Mouse (Mus musculus) embryonic facial prominence, embryonic 10.5 days (tissue): ENCODE measurements around the gene Trp53i11. TPM values are rescaled to one million over a fixed set of nuclear protein-coding genes. Genes with fewer than 3 reads are reported as not detected.
A peak's percentile ranks its signal among the peaks of the same experiment; 100 is the strongest.

Experiments
- DNase-seq: peaks from one replicate; pipeline ENCODE4 v3.0.0-alpha.2; 2017; ENCODE audit warnings: low spot score
- H3K27ac ChIP-seq: fragments of 300-500 bp; sonication (generic); replicated peaks from 2 replicates; pipeline ENCODE4 v1.5.1; 2016; ENCODE audit warnings: mild to moderate bottlenecking
- H3K27me3 ChIP-seq: fragments of 300-500 bp; sonication (generic); replicated peaks from 2 replicates; pipeline ENCODE4 v1.6.1; 2016; ENCODE audit warnings: low read depth, mild to moderate bottlenecking; ENCODE audit not compliant: poor library complexity, severe bottlenecking
- H3K36me3 ChIP-seq: fragments of 300-500 bp; sonication (generic); replicated peaks from 2 replicates; pipeline ENCODE4 v1.6.1; 2016; ENCODE audit warnings: mild to moderate bottlenecking, moderate library complexity
- H3K4me1 ChIP-seq: fragments of 300-500 bp; sonication (generic); 2 replicates; pipeline ENCODE4 v1.6.1; 2016
- H3K4me3 ChIP-seq: fragments of 300-500 bp; sonication (generic); 2 replicates; pipeline ENCODE4 v1.5.1; 2016; ENCODE audit warnings: mild to moderate bottlenecking, moderate library complexity
- H3K9me3 ChIP-seq: fragments of 300-500 bp; sonication (generic); 2 replicates; pipeline ENCODE4 v1.6.1; 2016; ENCODE audit warnings: mild to moderate bottlenecking
- WGBS: fragments of 180-500 bp; shearing (Covaris S2); methylation state at CpG from one replicate; pipeline ENCODE4 v1.1.7; 2016; 5-methylcytosine and 5-hydroxymethylcytosine counted together
- polyA plus RNA-seq: library from polyadenylated mRNA; unstranded; fragments of >200 nt; fragmentation: Nextera tagmentation; extraction: Ambion mirVana; gene quantifications from 2 replicates; pipeline ENCODE4 v1.2.1, GENCODE M21; 2016

Gene Trp53i11
- polyA plus RNA-seq, 1 experiment from 2014 or later = 72.5 TPM

GRCm38 (mm10) chr2:93206126-93206525 is 18.8 kb downstream of the Trp53i11 start:
- DNase-seq = no peak
- no peaks in the 10 kb centered on the region for H3K27me3 ChIP-seq
- H3K9me3 ChIP-seq = no peaks in the 10 kb centered on the region
- H3K4me3 ChIP-seq = no peak overlapping the region
- peaks cover 55% of the 10 kb centered on the region for H3K36me3 ChIP-seq
- WGBS = 81% methylated on average over 1 of the region's 1 CpGs
- H3K27ac ChIP-seq = no peak overlapping the region
- H3K4me1 ChIP-seq = peaks cover 26% of the 10 kb centered on the region

GRCm38 (mm10) chr2:93212386-93212785 is 25.0 kb downstream of the Trp53i11 start:
- H3K4me3 ChIP-seq = no peak overlapping the region
- no peak overlapping the region for H3K27ac ChIP-seq
- no peaks in the 10 kb centered on the region for H3K9me3 ChIP-seq
- H3K27me3 ChIP-seq = peaks cover 8% of the 10 kb centered on the region; the same call in 1 of the 2 replicates
- H3K36me3 ChIP-seq = peaks cover 48% of the 10 kb centered on the region
- H3K4me1 ChIP-seq = peaks cover 24% of the 10 kb centered on the region
- DNase-seq = no peak
- 82% methylated on average over 2 of the region's 2 CpGs for WGBS

- Histone ChIP-seq H3K4me3 (no peak overlapping the region), H3K4me1 (peaks cover 28% of the 10 kb centered on the region), H3K27ac (no peak overlapping the region), H3K9me3 (no peaks in the 10 kb centered on the region), H3K36me3 (peaks cover 45% of the 10 kb centered on the region), H3K27me3 (peaks cover 8% of the 10 kb centered on the region; the same call in 1 of the 2 replicates)
- WGBS = 94% methylated on average over 2 of the region's 2 CpGs
- DNase-seq = no peak
Observed at GRCm38 (mm10) chr2:93212865-93213264, 25.5 kb downstream of the Trp53i11 start.

GRCm38 (mm10) chr2:93214192-93214591 is 26.8 kb downstream of the Trp53i11 start:
- WGBS = 83% methylated on average over 1 of the region's 1 CpGs
- no peak for DNase-seq
- Histone ChIP-seq H3K27me3 (peaks cover 16% of the 10 kb centered on the region; the same call in 1 of the 2 replicates), H3K9me3 (no peaks in the 10 kb centered on the region), H3K36me3 (peaks cover 35% of the 10 kb centered on the region), H3K27ac (peak overlapping the region; percentile 31), H3K4me3 (no peak overlapping the region), H3K4me1 (peaks cover 36% of the 10 kb centered on the region)

- DNase-seq = no peak
- Histone ChIP-seq H3K9me3 (no peaks in the 10 kb centered on the region), H3K4me3 (no peak overlapping the region), H3K4me1 (peaks cover 45% of the 10 kb centered on the region), H3K27me3 (peaks cover 16% of the 10 kb centered on the region; the same call in 1 of the 2 replicates), H3K36me3 (peaks cover 30% of the 10 kb centered on the region), H3K27ac (0 out of 2 replicates have a peak overlapping the region, but pooled peaks have one; percentile 1)
- 76% methylated on average over 10 of the region's 10 CpGs for WGBS
Observed at GRCm38 (mm10) chr2:93215790-93216189, 28.4 kb downstream of the Trp53i11 start.

- Histone ChIP-seq H3K36me3 (peaks cover 29% of the 10 kb centered on the region), H3K4me3 (no peak overlapping the region), H3K27me3 (peaks cover 16% of the 10 kb centered on the region; the same call in 1 of the 2 replicates), H3K4me1 (peaks cover 46% of the 10 kb centered on the region), H3K27ac (peak overlapping the region; percentile 71; the same call in 1 of the 2 replicates), H3K9me3 (no peaks in the 10 kb centered on the region)
- WGBS = 11% methylated on average over 7 of the region's 7 CpGs
- peak; percentile 91 for DNase-seq
Observed at GRCm38 (mm10) chr2:93217015-93217414, 29.7 kb downstream of the Trp53i11 start.

- peaks cover 46% of the 10 kb centered on the region for H3K4me1 ChIP-seq
- no peak overlapping the region for H3K4me3 ChIP-seq
- no peaks in the 10 kb centered on the region for H3K9me3 ChIP-seq
- 0 out of 2 replicates have a peak overlapping the region, but pooled peaks have one; percentile 3 for H3K27ac ChIP-seq
- peaks cover 21% of the 10 kb centered on the region; the same call in 1 of the 2 replicates for H3K36me3 ChIP-seq
- WGBS = 90% methylated on average over 7 of the region's 7 CpGs
- H3K27me3 ChIP-seq = peaks cover 16% of the 10 kb centered on the region; the same call in 1 of the 2 replicates
- DNase-seq = no peak
Observed at GRCm38 (mm10) chr2:93218353-93218990, 31.1 kb downstream of the Trp53i11 start.

- WGBS = 94% methylated on average over 3 of the region's 3 CpGs
- Histone ChIP-seq H3K4me1 (peaks cover 39% of the 10 kb centered on the region), H3K27ac (no peak overlapping the region), H3K27me3 (peaks cover 16% of the 10 kb centered on the region; the same call in 1 of the 2 replicates), H3K4me3 (no peak overlapping the region), H3K36me3 (peaks cover 21% of the 10 kb centered on the region; the same call in 1 of the 2 replicates), H3K9me3 (no peaks in the 10 kb centered on the region)
- DNase-seq = no peak
Observed at GRCm38 (mm10) chr2:93219576-93219975, 32.2 kb downstream of the Trp53i11 start.

- H3K9me3 ChIP-seq = no peaks in the 10 kb centered on the region
- WGBS = 65% methylated on average over 5 of the region's 5 CpGs
- peaks cover 16% of the 10 kb centered on the region; the same call in 1 of the 2 replicates for H3K27me3 ChIP-seq
- H3K4me3 ChIP-seq = no peak overlapping the region
- peaks cover 21% of the 10 kb centered on the region; the same call in 1 of the 2 replicates for H3K36me3 ChIP-seq
- no peak for DNase-seq
- peaks cover 36% of the 10 kb centered on the region for H3K4me1 ChIP-seq
- peak overlapping the region; percentile 10; the same call in 1 of the 2 replicates for H3K27ac ChIP-seq
Observed at GRCm38 (mm10) chr2:93220447-93220846, 33.1 kb downstream of the Trp53i11 start.

GRCm38 (mm10) chr2:93223463-93223862 is 36.1 kb downstream of the Trp53i11 start:
- Histone ChIP-seq H3K9me3 (no peaks in the 10 kb centered on the region), H3K27ac (no peak overlapping the region), H3K36me3 (peaks cover 21% of the 10 kb centered on the region; the same call in 1 of the 2 replicates), H3K4me3 (no peak overlapping the region), H3K4me1 (peaks cover 35% of the 10 kb centered on the region), H3K27me3 (peaks cover 3% of the 10 kb centered on the region; the same call in 1 of the 2 replicates)
- 79% methylated on average over 6 of the region's 6 CpGs for WGBS
- DNase-seq = no peak

- peak overlapping the region; percentile 32; the same call in 1 of the 2 replicates for H3K4me3 ChIP-seq
- H3K9me3 ChIP-seq = no peaks in the 10 kb centered on the region
- DNase-seq = peak; percentile 92
- H3K4me1 ChIP-seq = peaks cover 35% of the 10 kb centered on the region
- H3K27me3 ChIP-seq = no peaks in the 10 kb centered on the region; the same call in 1 of the 2 replicates
- peak overlapping the region; percentile 76 for H3K27ac ChIP-seq
- peaks cover 3% of the 10 kb centered on the region; the same call in 1 of the 2 replicates for H3K36me3 ChIP-seq
- WGBS = 11% methylated on average over 20 of the region's 20 CpGs
Observed at GRCm38 (mm10) chr2:93226606-93227595, 39.6 kb downstream of the Trp53i11 start.
